Mouse (Mus musculus) lung, postnatal 0 days (tissue): ENCODE data around the gene Pira2. TPM values are rescaled to one million over a fixed set of nuclear protein-coding genes. Genes with fewer than 3 reads are reported as not detected.
"Not testable (repeated sequence)": the region's sequence is repeated elsewhere in the genome, so short reads cannot be mapped to it uniquely, and the experiment has no call there.

Experiments
- ATAC-seq: fragments of 200-750 bp; cut with Nextera tagmentation; 2 replicates; pipeline ENCODE4 v1.8.0; 2017; ENCODE audit warnings: moderate library complexity
- DNase-seq: peaks from one replicate; pipeline ENCODE4 v3.0.0-alpha.2; 2016; ENCODE audit warnings: low spot score
- H3K27ac ChIP-seq: fragments of 300-500 bp; sonication (generic); 2 replicates; pipeline ENCODE4 v1.5.1; 2014; ENCODE audit warnings: antibody characterized with exemption, mild to moderate bottlenecking, low read length, mixed read lengths
- H3K27me3 ChIP-seq: fragments of 300-500 bp; sonication (generic); replicated peaks from 2 replicates; pipeline ENCODE4 v1.6.1; 2014; ENCODE audit warnings: low read length, mixed read lengths; ENCODE audit not compliant: insufficient read depth
- H3K36me3 ChIP-seq: fragments of 300-500 bp; sonication (generic); 2 replicates; pipeline ENCODE4 v1.6.1; 2014; ENCODE audit warnings: low read length, mixed read lengths; ENCODE audit not compliant: insufficient read depth
- H3K4me1 ChIP-seq: fragments of 300-500 bp; sonication (generic); 2 replicates; pipeline ENCODE4 v1.6.1; 2014; ENCODE audit warnings: antibody characterized with exemption, low read depth, low read length, mixed read lengths; ENCODE audit not compliant: insufficient read depth
- H3K4me2 ChIP-seq: fragments of 300-500 bp; sonication (generic); replicated peaks from 2 replicates; pipeline ENCODE4 v1.6.1; 2014; ENCODE audit warnings: low read depth, mild to moderate bottlenecking, low read length, moderate library complexity, mixed read lengths
- H3K4me3 ChIP-seq: fragments of 300-500 bp; sonication (generic); 2 replicates; pipeline ENCODE4 v1.5.1; 2014; ENCODE audit warnings: low read depth, low read length
- H3K9ac ChIP-seq: fragments of 300-500 bp; sonication (generic); replicated peaks from 2 replicates; pipeline ENCODE4 v1.6.1; 2014; ENCODE audit warnings: low read depth, mild to moderate bottlenecking
- H3K9me3 ChIP-seq: fragments of 300-500 bp; sonication (generic); 2 replicates; pipeline ENCODE4 v1.6.1; 2016; ENCODE audit warnings: low read length, mixed read lengths
- WGBS: fragments of 180-500 bp; shearing (Covaris S2); extraction: QIAGEN DNeasy Blood & Tissue Kit; methylation state at CpG from one replicate; pipeline ENCODE4 v1.1.7; 2014; 5-methylcytosine and 5-hydroxymethylcytosine counted together
- polyA plus RNA-seq: library from polyadenylated mRNA; unstranded; fragments of >200 nt; fragmentation: Nextera tagmentation; extraction: Ambion mirVana; gene quantifications from 2 replicates; pipeline ENCODE4 v1.2.1, GENCODE M21; 2015

Gene Pira2
- polyA plus RNA-seq, result 2.2 and 2.4 TPM in 2 replicates

DNA sequence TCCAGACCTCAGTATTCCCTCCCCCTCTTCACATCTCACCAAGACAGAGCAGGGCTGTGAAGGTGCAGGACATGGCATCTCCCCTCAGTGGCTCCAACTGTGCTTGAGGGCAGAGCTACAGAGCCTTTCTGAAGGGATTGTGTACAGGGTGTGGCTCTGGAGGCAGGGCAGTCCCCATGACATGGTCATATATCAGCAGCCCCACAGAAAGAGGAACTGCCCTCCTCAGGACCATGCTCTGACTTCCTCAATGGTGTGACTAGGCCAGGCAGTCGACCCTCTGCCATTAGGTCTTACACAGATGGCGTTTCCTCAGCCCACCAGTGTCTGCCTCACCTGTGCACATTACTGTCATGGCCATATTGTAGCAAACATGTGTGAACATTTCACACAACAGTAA is at the start of gene Pira2:
TSS of gene Pira2 (minus strand) at position 101 of the 400 bp plus-strand sequence.
- not testable (repeated sequence) for H3K4me1 ChIP-seq, ATAC-seq

DNA sequence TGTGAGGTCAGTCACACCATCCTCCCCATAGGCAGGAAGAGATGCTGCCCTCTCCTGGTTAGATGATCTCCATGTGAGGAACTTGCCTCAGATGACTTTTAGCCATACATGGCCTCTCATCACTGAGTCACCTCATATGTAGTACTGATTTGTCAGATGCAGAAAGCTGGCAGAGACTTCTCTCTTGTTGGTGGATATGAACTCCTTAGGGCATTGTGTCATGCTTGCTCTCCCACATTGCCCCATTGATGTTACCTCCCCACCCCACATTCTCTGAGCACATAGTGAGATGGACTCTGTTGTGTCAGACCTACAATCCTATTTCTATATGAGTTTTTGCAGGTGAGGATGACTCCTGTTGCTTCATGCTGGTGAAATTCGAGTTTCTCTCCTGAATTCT is 30.2 kb upstream of the Pira2 start:
- no CpG with 5 or more reads among the region's 1 CpGs for WGBS
- H3K27me3 ChIP-seq, H3K27ac ChIP-seq: not testable (repeated sequence)

More for the DNA sequence above, at the start of gene Pira2:
- not testable (repeated sequence) for H3K27ac ChIP-seq, H3K4me3 ChIP-seq, DNase-seq, H3K4me2 ChIP-seq, H3K9me3 ChIP-seq, H3K27me3 ChIP-seq, H3K9ac ChIP-seq, H3K36me3 ChIP-seq
- WGBS, result no CpG with 5 or more reads among the region's 2 CpGs

DNA sequence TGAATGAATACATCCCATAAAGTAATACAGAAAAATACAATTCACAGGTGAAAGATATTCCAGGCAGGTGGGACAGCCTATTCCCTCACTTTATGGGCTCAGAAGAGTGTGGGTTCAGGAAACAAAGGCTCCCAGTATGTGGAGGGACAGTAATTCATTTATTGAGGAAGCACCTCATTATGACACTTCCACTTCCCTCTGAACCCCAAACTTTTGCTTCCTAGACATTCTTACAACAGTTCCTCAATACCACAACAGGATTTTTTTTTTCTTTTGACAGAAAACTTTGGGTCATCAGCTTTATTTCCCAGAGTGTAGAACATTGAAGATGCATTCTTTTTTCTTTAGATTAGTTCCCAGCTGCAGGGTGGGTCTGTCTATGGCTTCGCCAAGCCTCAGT is 7.0 kb downstream of the Pira2 start:
- not testable (repeated sequence) for H3K9ac ChIP-seq
- no CpG with 5 or more reads among the region's 1 CpGs for WGBS

More for the DNA sequence above, 30.2 kb upstream of the Pira2 start:
- not testable (repeated sequence) for H3K4me2 ChIP-seq, DNase-seq, H3K36me3 ChIP-seq, H3K9ac ChIP-seq, H3K4me3 ChIP-seq, H3K9me3 ChIP-seq, ATAC-seq, H3K4me1 ChIP-seq

DNA sequence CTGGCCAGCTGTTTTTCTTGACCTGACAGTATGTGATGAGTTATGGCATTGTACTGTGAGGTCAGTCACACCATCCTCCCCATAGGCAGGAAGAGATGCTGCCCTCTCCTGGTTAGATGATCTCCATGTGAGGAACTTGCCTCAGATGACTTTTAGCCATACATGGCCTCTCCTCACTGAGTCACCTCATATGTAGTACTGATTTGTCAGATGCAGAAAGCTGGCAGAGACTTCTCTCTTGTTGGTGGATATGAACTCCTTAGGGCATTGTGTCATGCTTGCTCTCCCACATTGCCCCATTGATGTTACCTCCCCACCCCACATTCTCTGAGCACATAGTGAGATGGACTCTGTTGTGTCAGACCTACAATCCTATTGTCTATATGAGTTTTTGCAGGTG is 14.2 kb downstream of the Pira2 start:
- H3K9me3 ChIP-seq, H3K4me2 ChIP-seq, H3K36me3 ChIP-seq, DNase-seq, H3K27ac ChIP-seq, ATAC-seq, H3K27me3 ChIP-seq, H3K4me3 ChIP-seq, H3K4me1 ChIP-seq, H3K9ac ChIP-seq: not testable (repeated sequence)

More for the DNA sequence above, 7.0 kb downstream of the Pira2 start:
- not testable (repeated sequence) for H3K9me3 ChIP-seq, DNase-seq, H3K27me3 ChIP-seq, H3K4me3 ChIP-seq, ATAC-seq, H3K4me2 ChIP-seq, H3K4me1 ChIP-seq, H3K36me3 ChIP-seq, H3K27ac ChIP-seq

DNA sequence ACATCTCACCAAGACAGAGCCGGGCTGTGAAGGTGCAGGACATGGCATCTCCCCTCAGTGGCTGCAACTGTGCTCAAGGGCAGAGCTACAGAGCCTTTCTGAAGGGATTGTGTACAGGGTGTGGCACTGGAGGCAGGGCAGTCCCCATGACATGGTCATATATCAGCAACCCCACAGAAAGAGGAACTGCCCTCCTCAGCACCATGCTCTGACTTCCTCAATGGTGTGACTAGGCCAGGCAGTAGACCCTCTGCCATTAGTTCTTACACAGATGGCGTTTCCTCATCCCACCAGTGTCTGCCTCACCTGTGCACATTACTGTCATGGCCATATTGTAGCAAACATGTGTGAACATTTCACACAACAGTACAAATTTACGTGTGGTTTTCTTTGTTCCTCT is 19.3 kb downstream of the Pira2 start, which contains the start of gene Gm15448:
TSS of gene Gm15448 (minus strand) at position 89 of the 400 bp plus-strand sequence.
- DNase-seq, H3K9ac ChIP-seq, H3K27ac ChIP-seq, ATAC-seq, H3K4me2 ChIP-seq, H3K4me1 ChIP-seq, H3K36me3 ChIP-seq, H3K9me3 ChIP-seq, H3K4me3 ChIP-seq, H3K27me3 ChIP-seq: not testable (repeated sequence)
- WGBS, result 38% methylated on average over 1 of the region's 3 CpGs

DNA sequence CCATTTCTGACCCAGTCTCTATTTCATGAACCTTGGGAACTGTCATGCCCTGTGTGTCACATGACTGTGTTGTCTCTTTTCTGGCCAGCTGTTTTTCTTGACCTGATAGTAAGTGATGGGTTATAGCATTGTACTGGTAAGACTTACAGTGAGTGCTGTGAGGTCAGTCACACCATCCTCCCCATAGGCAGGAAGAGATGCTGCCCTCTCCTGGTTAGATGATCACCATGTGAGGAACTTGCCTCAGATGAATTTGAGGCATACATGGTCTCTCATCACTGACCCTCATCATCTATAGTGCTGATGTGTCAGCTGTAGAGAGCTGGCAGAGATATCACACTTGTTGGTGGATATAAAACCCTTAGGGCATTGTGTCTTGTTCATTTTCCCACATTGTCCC is 32.9 kb downstream of the Pira2 start:
- not testable (repeated sequence) for DNase-seq, H3K36me3 ChIP-seq, H3K9ac ChIP-seq, H3K9me3 ChIP-seq, H3K4me2 ChIP-seq, H3K27me3 ChIP-seq, H3K4me3 ChIP-seq, ATAC-seq, H3K4me1 ChIP-seq, H3K27ac ChIP-seq

DNA sequence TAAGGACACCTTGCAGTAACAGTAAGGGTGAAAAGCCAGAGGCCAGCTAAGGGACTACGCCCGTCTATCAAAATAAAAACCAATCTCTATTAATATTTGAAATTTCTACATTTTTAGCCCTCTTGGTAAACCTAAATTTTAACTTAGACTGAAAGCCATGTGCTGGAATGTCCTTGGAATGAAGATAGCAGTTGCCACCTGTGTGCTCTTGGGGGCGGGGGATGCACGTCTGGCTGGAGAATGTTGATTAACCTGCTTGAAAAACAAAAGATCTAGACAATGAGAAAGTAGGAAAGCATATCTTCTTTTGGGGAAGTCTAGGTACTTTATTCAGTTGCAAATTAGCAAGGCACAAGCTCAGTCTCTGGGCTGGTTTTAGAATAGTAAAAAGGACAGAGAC is 41.9 kb downstream of the Pira2 start:
- H3K27ac ChIP-seq, H3K9ac ChIP-seq, ATAC-seq, H3K27me3 ChIP-seq, H3K4me2 ChIP-seq, H3K9me3 ChIP-seq, H3K4me3 ChIP-seq, DNase-seq, H3K4me1 ChIP-seq, H3K36me3 ChIP-seq: not testable (repeated sequence)
- 75% methylated on average over 4 of the region's 4 CpGs for WGBS

DNA sequence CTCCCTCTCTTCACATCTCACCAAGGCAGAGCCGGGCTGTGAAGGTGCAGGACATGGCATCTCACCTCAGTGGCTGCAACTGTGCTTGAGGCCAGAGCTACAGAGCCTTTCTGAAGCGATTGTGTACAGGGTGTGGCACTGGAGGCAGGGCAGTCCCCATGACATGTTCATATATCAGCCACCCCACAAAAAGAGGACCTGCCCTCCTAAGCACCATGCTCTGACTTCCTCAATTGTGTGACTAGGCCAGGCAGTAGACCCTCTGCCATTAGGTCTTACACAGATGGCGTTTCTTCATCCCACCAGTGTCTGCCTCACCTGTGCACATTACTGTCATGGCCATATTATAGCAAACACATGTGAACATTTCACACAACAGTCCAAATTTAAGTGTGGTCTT is 44.9 kb downstream of the Pira2 start:
- H3K27me3 ChIP-seq, H3K9me3 ChIP-seq: not testable (repeated sequence)
- WGBS, result 70% methylated on average over 3 of the region's 3 CpGs

DNA sequence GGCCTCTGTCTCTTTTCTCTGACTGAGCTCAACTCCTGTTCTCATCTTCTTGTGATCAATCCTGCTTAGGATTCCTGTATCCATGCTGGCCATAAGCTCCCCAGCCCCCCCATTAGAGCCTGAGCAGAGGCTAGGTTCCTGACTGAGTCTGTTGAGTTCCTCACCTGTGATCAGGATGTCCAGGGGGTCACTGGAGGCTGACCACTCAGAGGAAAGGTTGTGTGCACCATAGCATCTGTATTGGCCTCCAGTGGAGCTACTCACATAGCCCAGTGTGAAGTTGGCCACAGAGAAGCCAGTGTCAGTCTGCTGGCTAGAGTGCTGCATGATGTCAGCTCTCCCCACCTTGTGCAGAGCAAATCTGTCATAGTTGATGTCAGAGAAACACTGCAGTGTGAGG is 48.6 kb downstream of the Pira2 start:
- not testable (repeated sequence) for H3K27me3 ChIP-seq, H3K9me3 ChIP-seq, H3K27ac ChIP-seq, ATAC-seq, H3K36me3 ChIP-seq, DNase-seq, H3K4me3 ChIP-seq, H3K4me1 ChIP-seq, H3K9ac ChIP-seq, H3K4me2 ChIP-seq

More for the DNA sequence above, 44.9 kb downstream of the Pira2 start:
- peak; percentile 4 for DNase-seq
- H3K4me1 ChIP-seq, H3K9ac ChIP-seq, H3K4me2 ChIP-seq, H3K4me3 ChIP-seq, ATAC-seq, H3K36me3 ChIP-seq, H3K27ac ChIP-seq: not testable (repeated sequence)
